Mouse (Mus musculus) embryo, embryonic 10.5 days (tissue): ENCODE results near the gene Mybl2.
"Not testable (repeated sequence)": the region's sequence is repeated elsewhere in the genome, so short reads cannot be mapped to it uniquely, and the experiment has no call there.

ENCODE experiments used
- DNase-seq: peaks from one replicate; pipeline ENCODE4 v3.0.0-alpha.2; 2015; ENCODE audit warnings: low spot score

Gene Mybl2

DNA sequence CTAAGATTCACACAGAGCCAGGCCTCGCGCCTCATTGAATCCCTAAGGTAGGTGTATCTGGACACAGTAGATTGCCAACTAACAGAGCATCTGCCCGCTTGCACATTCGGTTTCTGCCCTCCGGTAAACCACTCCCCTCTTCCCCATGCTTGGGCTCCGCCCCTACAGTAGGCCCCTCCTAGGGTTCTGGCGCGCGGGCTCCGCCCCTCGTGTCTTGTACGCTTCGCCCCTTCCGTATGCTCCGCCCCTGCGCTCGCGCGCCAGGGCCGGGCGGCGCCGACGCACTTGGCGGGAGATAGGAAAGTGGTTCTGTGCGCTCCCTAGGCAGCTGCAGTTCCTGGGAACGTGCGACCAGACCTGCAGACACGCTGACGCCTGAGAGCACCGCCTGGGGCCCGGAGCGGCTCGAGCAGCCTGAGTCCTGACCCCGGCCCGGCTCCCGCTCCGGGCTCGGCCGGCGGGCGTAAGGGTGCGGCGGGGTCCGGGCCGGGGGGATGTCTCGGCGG lies at the start of gene Mybl2:
TSS of gene Mybl2 (plus strand) at position 353 of the 506 bp plus-strand sequence.
- DNase-seq = peak; percentile 98

DNA sequence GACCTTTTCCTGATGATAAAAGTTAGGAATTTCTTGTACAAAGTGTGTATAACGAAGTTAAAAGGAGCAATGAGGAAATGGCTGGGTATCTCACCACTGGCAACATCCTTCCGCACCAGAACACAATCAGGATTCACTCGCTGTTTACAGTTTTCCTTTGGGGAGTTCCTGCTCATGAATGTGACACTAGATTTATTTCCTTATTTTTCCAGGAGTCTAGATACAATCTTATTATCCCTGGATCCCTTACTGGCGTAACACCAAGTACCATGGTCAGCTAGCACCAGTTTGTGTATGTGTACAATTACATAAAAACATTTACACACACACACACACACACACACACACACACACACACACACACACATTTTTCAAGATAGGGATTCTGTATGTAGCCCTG lies 47.2 kb upstream of the Mybl2 start:
- no peak for DNase-seq

DNA sequence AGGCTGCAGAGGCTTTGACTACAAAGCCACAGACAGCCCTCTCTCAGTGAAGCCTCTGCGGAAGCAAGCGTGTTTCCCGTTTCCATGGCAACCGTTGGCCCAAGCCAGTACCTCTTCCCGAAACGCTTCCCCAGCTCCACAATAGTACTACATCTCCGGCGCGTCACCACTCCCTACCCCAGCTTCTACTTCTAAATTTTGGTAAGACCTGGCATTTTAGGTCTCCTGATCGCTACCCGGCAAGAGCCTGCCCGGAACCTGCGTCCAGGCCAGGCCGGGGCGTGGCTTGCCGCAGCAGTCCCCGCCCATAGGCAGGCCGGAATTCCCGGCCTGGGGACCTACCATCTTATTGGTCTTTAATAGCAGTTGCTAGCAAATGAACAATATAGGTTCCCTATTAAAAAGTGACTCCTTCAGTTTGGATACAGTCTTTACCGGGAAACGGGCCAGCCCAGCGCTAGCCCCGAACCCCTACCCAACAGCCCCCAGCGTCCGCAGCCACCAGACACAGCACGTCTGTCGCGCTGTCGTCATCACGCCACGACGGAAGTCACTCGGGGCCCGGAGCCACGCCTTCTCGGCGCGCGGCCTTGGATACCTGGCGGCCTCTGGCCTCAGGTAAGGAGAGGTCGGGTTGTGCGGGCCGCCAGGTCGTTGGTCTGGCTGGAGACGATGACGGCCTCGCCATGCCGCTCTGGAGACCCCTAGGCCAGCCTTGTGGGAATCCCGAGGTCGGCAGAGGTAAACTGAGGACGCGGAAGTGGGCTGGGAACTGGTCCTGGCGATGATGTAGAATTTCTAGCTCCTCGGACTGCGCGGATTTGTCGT lies 37.4 kb upstream of the Mybl2 start, which contains the start of gene Ift52:
TSS of gene Ift52 (plus strand) at position 439 of the 828 bp plus-strand sequence.
- DNase-seq = peak; percentile 92

DNA sequence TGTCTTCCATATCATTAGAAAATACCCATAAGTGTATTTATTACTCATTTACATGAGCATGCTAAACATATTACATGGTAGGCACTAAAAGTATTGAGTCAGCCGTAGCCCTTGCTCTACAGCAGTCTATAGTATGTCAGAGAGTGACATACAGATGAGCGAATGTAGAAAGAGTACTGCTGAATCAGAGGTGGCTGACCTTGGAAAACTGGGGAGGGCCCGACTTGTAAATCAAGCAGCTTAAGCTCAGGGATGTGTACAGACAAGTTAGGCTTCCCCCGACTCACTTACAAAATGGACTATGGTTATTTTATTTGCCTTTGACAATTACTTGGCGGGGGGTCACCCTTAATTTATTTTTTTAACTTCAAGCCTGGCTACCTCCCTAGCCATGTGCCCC lies 23.2 kb upstream of the Mybl2 start:
- DNase-seq = no peak

DNA sequence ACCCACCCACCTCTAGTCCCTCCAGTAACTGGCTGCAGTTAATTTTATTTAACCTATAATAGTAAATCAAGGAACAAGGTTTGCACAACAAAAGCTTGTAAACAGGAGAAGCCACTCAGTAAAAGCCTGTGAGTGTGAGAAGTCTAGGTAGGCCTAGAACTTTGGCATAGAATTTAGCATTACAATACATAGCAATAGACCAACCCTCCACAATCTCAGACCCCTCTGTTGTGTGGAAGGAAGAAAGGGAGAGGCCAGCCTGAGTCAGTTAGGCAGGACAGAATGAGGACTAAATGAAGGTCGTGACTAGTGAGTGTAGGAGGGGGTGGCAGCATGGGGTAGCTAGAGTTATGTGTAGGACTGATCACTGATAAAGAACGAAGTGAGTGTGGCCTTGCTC lies 22.7 kb upstream of the Mybl2 start:
- DNase-seq = no peak

DNA sequence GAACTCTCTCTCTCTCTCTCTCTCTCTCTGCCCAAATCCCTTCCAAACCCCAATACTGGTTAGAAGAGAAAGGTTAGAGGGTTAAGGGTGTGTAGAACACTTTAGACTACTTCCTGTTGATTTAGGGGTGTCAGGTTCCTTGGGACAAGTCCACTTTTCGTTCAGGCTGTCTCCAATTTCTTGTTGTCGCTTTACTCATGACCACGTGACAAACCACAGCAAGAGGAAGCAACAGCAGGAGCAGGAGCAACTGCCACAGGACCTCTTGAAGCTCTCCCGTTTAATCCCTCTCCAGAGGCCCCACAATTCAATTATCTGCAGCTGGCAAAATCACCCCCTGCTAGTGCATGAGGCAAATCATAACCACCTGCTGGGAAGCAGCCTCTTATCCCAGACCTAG lies 21.9 kb upstream of the Mybl2 start:
- DNase-seq = no peak

DNA sequence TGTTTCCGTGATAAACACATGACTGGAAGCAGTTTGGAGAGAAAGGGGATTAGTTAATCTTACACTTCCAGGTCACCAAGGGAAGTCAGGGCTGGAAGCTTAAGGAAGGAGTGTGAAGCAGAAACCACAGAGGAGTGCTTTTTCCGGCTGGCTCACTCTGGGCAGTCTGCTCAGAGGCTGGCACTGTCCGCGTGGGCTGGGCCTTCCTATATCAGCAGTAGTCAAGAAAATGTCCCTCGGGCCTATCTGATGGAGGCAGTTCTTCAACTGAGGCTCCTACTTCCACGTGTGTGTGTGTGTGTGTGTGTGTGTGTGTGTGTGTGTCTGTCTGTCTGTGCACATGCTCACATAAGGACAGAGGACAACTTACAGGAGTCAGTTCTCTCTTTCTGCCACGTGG lies 14.5 kb upstream of the Mybl2 start:
- DNase-seq = no peak

DNA sequence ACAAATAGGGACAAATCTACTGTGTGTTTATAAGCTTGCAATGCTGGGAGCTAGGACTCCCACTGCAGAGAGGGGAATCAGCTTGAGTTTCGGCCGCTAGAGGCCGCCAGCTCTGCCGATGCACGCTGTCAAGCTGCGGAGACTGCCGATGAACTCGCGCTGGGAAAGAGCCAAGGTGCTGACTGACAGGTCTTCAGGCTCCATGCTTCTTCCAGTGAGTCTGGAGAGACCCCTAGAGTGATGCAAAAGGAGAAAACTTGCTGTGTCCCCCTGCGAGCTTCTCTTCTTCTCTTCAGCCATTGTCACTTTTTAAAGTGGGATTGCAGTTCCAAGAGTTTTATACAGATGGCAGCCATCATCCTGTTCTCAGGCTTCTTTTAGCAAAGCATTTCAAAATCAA lies 6.4 kb upstream of the Mybl2 start:
- peak; percentile 80 for DNase-seq

DNA sequence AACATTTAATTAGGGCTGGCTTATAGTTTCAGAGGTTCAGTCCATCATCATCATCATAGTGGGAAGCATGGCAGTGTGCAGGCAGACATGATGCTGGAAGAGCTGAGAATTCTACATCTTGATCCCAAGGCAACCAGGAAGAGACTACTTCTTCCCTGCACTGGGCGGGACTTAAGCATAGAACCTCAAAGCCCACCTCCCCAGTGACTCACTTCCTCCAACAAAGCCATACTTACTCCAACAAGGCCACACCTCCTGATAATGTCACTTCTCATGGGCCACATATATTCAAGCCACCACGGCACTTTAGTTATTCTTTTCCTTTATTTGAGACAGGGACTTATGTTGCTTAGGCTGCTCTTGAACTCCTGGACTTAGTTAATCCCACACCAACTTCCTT lies 5.4 kb upstream of the Mybl2 start:
- no peak for DNase-seq

DNA sequence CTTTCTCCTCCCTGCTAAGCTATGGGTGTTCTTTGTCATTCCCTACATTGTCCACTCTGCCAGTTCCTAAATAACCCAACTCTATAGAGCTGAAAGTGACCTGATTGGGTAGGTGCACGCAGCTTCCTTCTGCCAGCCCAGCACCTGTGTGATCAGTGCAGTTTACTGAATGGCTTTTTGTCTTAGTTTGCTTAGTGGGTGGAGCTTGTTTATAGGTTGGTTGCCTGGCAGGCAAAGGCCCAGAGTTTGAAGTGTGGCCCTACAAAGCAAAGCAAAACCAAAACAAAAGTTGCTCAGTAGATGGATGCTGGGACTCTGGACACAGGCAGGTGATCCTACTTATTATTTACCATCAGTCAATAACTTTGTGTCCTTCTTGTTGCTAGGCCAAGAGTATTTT lies 2.8 kb upstream of the Mybl2 start:
- no peak for DNase-seq

DNA sequence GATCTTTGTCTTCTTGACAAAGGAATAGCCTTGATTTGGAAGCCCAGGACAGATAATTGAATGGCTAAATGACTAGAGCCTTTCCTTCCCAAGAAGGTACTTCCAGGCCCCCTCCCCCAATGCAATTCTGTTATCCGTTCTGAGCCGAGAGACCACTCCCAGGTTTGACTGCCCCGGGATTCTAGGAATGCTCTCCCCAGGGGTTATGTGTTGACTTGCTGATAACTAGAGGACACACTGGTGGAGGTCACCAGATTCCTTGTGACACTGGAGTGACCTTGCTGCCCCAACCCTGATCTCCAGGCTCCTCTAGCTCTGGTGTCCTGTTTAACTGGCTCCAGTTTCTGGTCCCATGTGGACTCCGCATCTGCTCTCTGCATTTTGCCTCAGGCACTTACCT lies 2.4 kb upstream of the Mybl2 start:
- no peak for DNase-seq

DNA sequence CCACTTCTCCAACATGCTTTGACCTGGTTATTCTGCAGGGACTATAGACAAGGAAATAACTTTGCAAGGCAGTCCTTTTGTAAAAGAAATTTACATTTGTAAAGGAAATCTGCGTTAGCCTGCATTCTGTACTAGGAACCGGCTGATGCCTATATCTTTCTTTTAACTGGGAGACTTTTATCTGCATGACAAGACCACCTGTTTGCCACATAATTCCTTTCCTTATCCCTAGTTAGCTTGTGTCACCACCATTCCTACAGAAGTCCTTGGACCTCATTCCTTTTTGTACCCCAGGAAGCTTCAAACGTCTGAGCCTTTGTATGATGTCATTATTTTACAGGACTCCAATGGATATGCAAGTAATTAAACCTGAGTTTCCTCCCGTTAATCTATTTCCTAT lies 1.7 kb upstream of the Mybl2 start:
- no peak for DNase-seq

DNA sequence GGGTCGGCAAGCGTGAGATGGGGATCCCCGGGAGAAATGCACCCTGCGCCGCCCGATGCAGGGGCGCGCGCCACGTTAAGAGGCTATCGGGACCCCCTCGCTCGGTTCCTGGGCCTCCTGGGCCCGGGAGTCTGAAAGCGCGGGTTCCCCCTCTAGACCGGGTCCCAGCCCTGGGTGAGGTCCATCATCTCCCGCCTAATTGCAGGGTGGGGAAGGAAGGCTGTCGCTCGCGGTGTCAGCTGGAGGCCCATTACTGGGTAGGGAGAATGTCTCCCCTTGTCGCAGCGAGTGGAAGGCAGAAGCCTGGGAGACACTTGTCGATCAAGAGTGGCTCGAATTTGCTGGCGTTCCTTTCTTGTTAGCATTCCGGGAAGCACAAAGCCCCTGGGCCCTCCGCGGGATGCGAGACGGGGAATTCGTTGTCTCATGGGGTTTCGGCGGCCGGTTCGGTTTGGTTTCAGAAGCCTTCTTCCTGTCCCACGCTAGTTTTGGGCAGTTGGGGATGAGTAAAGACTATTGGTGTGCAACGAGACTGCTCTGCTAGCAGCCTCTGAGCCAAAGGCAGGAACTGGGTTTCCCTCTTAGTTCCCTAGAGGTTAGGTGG lies 506 bp downstream of the Mybl2 start:
- peak; percentile 58 for DNase-seq

DNA sequence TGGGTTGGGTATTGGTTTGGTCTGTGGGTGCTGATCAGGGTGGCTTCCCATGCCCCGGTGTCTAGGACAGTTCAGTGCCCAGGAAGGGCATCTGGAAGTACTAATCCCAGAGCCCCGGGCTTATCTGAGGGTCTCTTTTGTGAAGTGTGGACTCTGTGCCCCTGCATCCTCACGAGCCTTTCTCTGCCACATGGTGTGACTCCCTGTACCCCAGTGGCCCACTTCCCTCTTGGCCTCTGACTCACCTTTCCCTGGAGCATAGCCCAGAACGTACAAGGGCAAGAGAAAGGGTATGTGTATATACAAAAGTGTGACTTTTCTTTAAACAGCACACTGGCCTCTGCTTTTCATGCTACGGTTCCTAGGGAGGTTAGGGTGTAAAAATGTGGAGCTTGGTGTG lies 1.2 kb downstream of the Mybl2 start:
- DNase-seq = peak; percentile 29

DNA sequence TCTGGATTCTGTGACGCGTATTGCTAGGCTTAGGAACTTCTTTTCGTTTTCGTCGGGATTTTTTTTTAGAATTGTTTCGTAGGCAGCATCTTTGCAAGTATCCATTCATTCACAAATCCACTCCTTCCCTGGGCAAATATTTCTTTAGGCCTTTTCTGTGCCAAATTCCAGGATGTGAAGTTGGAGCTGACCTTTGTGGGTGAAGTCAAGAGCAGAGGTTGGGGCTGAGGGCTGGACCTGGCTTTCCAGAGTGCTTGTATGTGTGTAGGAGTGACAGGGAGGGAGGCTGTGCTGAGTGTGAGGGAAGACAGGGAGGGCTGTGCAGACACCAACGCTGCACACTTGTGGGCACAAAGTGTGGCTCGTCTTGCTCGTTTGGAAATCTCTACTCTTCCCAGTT lies 2.1 kb downstream of the Mybl2 start:
- no peak for DNase-seq

DNA sequence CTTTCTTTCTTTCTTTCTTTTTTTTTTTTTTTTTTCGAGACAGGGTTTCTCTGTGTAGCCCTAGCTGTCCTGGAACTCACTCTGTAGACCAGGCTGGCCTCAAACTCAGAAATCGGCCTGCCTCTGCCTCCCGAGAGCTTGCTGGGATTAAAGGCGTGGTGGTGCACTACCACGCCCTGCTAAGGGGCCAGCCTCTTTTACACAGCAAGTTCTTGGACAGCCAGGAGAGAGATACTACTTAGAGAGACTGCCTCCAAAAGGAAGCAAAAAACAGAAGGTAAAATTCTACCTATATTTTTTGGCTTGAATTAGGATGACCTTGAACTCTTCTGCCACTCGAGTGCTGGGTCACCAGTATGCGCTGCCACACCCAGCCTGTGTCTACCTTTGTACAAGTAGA lies 4.5 kb downstream of the Mybl2 start:
- not testable (repeated sequence) for DNase-seq

DNA sequence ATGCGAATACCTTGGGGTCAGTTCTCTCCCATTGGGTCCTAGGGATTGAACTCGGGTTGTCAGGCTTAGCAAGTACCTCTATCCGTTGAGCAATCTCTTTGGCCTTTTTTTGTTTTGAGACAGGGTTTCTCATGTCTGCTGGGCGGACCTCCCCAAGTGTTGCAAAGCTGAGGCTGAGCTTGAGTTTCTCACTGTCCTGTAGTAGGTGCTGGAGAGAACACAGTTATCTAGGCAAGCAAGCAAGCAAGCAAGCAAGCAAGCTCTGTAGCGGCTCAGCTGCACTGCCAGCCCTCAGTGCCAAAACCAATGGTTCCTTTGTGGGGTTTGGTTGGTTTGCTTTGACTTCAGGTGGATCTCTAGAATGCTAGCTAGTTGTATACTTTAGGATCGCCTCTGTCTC lies 6.1 kb downstream of the Mybl2 start:
- DNase-seq = no peak

DNA sequence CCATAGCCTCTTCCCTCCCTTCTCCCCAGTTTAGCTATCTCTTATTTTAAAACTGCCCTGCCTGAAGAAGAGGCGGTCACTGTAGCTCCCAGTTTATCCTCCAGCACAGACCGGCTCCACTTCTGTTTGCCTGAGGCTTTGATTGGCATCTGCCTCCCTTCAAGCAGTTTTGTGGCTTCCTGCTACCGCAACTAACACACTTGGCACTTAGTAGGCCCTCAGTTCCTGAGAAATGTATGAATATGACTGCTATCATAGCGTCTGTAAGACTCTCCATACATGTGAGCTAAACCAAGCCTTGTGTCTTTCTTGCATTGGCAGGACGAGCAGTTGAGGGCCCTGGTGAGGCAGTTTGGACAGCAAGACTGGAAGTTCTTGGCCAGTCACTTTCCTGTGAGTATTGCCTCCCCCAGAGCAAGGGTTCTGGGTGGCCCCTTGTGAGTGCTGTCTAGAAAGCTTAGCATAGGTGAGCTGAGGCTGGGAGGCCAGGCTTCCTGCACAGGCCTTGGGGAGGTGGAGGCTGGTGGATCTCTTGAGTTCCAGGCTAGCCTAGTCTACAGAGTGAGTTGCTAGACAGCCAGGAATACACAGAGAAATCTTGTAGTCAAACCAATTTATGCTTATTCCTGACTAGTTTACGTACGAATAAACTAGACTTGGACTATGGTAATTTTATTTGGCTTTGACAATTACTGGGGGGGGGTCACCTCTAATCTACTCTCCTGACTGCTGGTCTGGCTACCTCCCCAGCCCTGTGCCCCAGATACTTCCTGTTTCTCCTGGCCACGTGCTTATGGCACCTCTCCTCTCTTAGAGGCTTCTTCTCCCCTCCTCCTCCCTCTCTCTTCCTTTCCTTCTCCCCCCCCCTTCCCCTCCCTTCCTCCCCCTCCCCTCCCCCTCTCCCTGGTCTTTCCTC lies 7.0 kb downstream of the Mybl2 start:
- DNase-seq = no peak

DNA sequence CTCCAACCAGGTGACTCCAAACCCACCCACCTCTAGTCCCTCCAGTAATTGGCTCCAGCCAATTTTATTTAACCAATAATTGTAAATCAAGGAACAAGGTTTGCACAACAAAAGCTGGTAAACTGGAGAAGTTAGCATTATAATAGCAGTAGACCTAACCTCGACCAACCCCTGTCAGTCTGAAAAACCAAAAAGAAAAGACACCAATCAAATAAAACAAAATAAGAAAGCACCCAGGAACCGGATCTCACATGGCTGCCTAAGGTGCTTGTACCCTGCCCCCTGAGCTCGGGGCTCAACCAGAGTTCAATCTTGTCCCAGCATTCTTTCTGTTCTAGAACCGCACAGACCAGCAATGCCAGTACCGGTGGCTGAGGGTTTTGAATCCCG lies 7.6 kb downstream of the Mybl2 start:
- DNase-seq = no peak

DNA sequence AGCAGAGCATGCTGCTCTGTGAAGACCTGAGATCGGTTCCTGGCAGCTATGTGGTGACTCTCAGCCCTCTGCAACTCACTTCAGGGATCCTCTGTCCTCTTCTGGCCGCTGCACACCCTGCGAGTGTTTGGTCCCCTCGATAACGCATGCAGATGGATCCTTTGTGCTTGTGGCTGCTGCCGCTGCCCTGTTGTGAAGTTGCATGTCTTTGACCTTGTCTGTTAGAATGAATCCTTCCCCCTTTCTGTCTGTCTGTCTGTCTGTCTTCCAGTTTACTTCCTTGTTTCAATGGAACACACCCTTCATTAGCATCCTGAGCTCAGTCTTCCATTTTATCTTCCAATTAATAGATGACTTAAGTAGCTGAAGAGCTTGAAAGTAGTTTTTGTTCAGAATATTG lies 11.8 kb downstream of the Mybl2 start:
- no peak for DNase-seq

DNA sequence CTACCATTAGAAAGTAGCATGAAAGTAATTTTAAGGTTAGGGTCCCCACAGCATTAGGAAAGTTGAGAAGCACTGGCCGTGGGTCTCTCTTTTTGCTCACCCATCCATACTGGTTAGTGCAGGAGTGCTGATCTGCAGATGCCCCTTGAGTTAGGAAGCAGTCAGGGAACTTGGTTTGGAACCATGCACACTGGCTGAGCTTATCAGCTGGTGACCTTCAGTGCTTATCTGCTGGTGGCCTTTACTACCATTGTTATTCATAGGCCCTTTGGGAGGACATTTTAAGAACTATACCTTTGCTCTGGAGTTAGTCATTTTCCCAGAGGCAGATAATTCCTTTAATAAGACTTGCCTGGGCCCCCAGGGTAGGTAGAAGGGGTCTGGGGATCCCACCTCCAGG lies 12.7 kb downstream of the Mybl2 start:
- DNase-seq = no peak

DNA sequence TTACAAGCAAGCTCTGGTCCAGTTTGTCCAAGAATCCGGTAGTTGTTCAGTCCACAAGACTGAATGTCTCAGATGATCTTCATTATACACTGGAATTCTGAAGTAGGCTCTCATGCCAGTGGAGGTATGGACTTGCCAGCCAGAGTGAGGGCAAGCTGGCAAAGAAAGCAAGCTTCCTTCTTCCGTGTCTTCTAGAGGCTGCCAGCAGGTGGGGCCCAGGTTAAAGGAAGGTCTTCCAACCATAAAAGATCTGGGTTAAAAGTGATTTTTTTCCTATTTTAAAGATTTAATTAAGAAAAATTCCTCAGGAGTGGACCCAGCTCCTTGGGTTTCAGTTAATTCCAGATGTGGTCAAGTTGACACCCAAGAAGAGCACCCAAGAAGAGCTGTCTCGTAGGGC lies 15.7 kb downstream of the Mybl2 start:
- DNase-seq = no peak

DNA sequence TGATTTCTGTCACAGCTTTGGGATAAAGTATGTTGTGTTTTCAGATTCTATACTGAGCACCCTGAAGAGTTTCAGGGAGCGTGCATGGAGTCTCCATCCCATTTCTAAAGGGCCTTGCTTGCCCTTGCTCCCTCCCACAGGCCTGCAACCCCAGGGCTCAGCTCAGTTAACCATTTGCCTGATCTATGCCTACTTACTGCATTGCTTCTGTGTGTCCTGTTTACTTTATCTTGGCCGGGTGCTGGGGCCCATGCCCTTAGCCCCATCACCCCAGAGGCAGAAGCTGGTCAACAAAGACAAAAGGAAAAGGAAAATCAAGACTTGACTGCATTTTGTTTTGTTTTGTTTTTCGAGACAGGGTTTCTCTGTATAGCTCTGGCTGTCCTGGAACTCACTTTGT lies 17.1 kb downstream of the Mybl2 start:
- DNase-seq = no peak
